In the genomic region with DNA sequence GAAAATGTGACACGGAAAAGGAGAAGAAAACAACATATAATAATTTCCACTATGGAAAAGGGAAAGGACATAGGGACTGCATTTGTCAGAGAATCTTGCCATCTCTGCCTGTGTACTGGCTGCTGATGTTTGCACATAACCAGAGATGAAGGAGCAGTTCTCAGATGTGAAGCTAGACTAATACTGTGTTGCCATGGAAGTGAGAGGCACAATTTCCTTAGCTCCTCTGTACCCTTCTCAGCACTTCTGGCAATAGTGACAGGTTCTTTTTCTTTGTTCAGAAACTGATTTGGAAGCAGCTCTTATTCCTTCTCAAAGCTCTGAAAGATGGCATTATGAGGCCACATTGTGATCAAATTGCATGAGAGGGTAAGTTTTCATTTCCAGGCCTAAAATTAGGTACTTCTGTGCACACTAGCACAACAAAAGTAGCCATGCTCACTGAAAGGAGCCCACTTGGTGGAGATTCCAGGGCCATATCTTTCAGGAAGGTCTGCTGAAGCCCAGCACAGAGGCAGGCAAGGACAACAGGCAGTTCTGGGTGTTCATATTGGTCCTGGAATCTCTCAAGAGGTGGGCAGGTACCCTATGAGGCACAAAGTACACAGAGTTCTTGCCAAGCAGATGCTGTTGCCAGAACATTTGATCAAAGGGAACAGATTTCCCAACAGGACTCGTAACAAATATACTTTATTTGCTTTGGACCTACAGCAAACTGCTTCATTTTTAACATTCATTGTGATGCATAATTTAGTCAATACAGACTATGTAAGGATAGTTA, we compare ENCODE assay signal across 11 mouse cellular contexts.
DNase-seq lines count a peak whose midpoint lies in the region; ATAC-seq and TF ChIP-seq lines count a peak whose summit lies in the region.
"Had no signal": no experiment of that assay in that cellular context is flagged by ENCODE, and none has a peak within 500 bp of the region (broad histone marks: within the 10 kb centered on the region; RNA-seq: fewer than 3 reads in every experiment).

No protein-coding gene starts in this region.

- H3K27ac ChIP-seq in forebrain, postnatal 0 days (ENCODE audit: low read depth, low read length) = peak overlapping the region; percentile 41; the same call in 1 of the 2 replicates
- H3K27ac ChIP-seq in forebrain, embryonic 10.5 days = no peak overlapping the region
- H3K27ac ChIP-seq in left cerebral cortex, adult 2 months = peak overlapping the region; percentile 45; the same call in 1 of the 2 replicates
- H3K27ac ChIP-seq in hindbrain, embryonic 10.5 days = no peak overlapping the region
- H3K27ac ChIP-seq: embryonic facial prominence, embryonic 13.5 days had no signal

- H3K4me2 ChIP-seq in forebrain, postnatal 0 days (ENCODE audit: low read depth) = no peak overlapping the region
- H3K4me2 ChIP-seq: embryonic facial prominence, embryonic 13.5 days had no signal

- H3K27me3 ChIP-seq in forebrain, postnatal 0 days (ENCODE audit: insufficient read depth, low read length) = no peaks in the 10 kb centered on the region
- H3K27me3 ChIP-seq in forebrain, embryonic 10.5 days (ENCODE audit: poor library complexity, severe bottlenecking) = no peaks in the 10 kb centered on the region
- H3K27me3 ChIP-seq in hindbrain, embryonic 10.5 days (ENCODE audit: insufficient read depth, poor library complexity, severe bottlenecking) = no peaks in the 10 kb centered on the region
- H3K27me3 ChIP-seq: embryonic facial prominence, embryonic 13.5 days had no signal

- no peak overlapping the region for H3K9ac ChIP-seq in forebrain, postnatal 0 days
- H3K9ac ChIP-seq: embryonic facial prominence, embryonic 13.5 days had no signal

- ATAC-seq in forebrain, postnatal 0 days = peak; percentile 78

- intact Hi-C loops in left cerebral cortex, adult 2 months (cut with DNase I) = no loop called here

- DNase-seq in forebrain, postnatal 0 days = peak; percentile 11
- DNase-seq in forebrain, embryonic 10.5 days (ENCODE audit: extremely low spot score, low spot score) = no peak
- peak; percentile 28 to 47 for DNase-seq in right cerebral cortex, postnatal 10 days (ENCODE audit: low spot score in 2 of 2)
- no peak for DNase-seq in right cerebral cortex, postnatal 14 days
- peak; percentile 13 to 14 for DNase-seq in left cerebral cortex, adult 2 months (ENCODE audit: extremely low spot score in 1 of 2, low spot score in 2 of 2)
- peak; percentile 13 to 24 for DNase-seq in lung, postnatal 4 days
- no peak for DNase-seq in hindbrain, embryonic 10.5 days (ENCODE audit: low spot score)
- no peak for DNase-seq in thymus, postnatal 25 days
- DNase-seq: cerebellum, adult 9-11 months; thymus, postnatal 14 days had no signal

- no peak for TF ChIP-seq CTCF in forebrain, postnatal 0 days (IDR thresholded peaks at IDR 0.05; ENCODE audit: low read depth)
- TF ChIP-seq CTCF in left cerebral cortex, adult 2 months (IDR thresholded peaks at IDR 0.05) = no peak

- H3K4me3 ChIP-seq in forebrain, postnatal 0 days (ENCODE audit: low read depth, low read length) = no peak overlapping the region
- H3K4me3 ChIP-seq in forebrain, embryonic 10.5 days = no peak overlapping the region
- no peak overlapping the region for H3K4me3 ChIP-seq in left cerebral cortex, adult 2 months
- no peak overlapping the region for H3K4me3 ChIP-seq in hindbrain, embryonic 10.5 days
- H3K4me3 ChIP-seq: embryonic facial prominence, embryonic 13.5 days had no signal

- H3K9me3 ChIP-seq in forebrain, postnatal 0 days (ENCODE audit: low read length) = no peaks in the 10 kb centered on the region
- no peaks in the 10 kb centered on the region for H3K9me3 ChIP-seq in forebrain, embryonic 10.5 days
- no peaks in the 10 kb centered on the region for H3K9me3 ChIP-seq in hindbrain, embryonic 10.5 days
- H3K9me3 ChIP-seq: embryonic facial prominence, embryonic 13.5 days had no signal

- H3K36me3 ChIP-seq in forebrain, postnatal 0 days (ENCODE audit: insufficient read depth) = no peaks in the 10 kb centered on the region
- H3K36me3 ChIP-seq in forebrain, embryonic 10.5 days (replicated peaks) = no peaks in the 10 kb centered on the region
- H3K36me3 ChIP-seq in hindbrain, embryonic 10.5 days = no peaks in the 10 kb centered on the region
- H3K36me3 ChIP-seq: embryonic facial prominence, embryonic 13.5 days had no signal

- no peaks in the 10 kb centered on the region for H3K4me1 ChIP-seq in forebrain, postnatal 0 days (ENCODE audit: insufficient read depth)
- H3K4me1 ChIP-seq in forebrain, embryonic 10.5 days = no peaks in the 10 kb centered on the region
- H3K4me1 ChIP-seq in hindbrain, embryonic 10.5 days (replicated peaks) = no peaks in the 10 kb centered on the region
- H3K4me1 ChIP-seq: embryonic facial prominence, embryonic 13.5 days had no signal

- WGBS in forebrain, postnatal 0 days = 75% methylated on average over 2 of the region's 2 CpGs
- WGBS in forebrain, embryonic 10.5 days = 81% methylated on average over 2 of the region's 2 CpGs
- WGBS in hindbrain, embryonic 10.5 days = 91% methylated on average over 2 of the region's 2 CpGs

Comparison
In these comparisons a context has a peak if more than half of its experiments do, and no peak if none do; other contexts are left out.
1. DNase-seq: peak in forebrain, postnatal 0 days (single experiment), right cerebral cortex, postnatal 10 days (2 of 2), left cerebral cortex, adult 2 months (2 of 2) and lung, postnatal 4 days (2 of 2); none in forebrain, embryonic 10.5 days (single experiment), right cerebral cortex, postnatal 14 days (single experiment), hindbrain, embryonic 10.5 days (single experiment) and thymus, postnatal 25 days (single experiment).
2. H3K27ac ChIP-seq: peak in forebrain, postnatal 0 days (single experiment) and left cerebral cortex, adult 2 months (single experiment); none in forebrain, embryonic 10.5 days (single experiment) and hindbrain, embryonic 10.5 days (single experiment).